Mouse (Mus musculus): Measurements from ENCODE around the gene Spef1. TPM values are rescaled to one million over a fixed set of nuclear protein-coding genes. Genes with fewer than 3 reads are reported as not detected.

Spef1 gene
- polyA plus RNA-seq, 1 experiment from 2014 or later: 3.7 TPM

DNA sequence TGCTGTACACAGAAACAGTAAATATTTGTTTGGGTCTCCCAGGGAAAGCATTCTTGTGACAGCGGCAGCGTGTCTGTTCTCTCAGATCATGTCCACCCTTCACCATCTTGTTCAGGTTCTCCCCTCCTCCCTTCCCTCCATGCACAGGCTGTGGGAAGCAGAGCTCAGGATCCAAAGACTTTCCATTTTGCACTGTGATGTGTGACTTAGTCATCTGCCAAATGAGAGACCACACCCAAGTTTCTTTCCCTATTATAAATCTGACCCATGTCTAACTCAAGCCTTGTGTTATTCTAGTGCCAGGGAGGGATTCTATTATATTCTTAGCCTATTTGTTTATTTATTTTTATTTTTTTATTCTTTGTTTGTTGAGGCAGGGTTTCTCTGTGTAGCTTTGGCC, 21.3 kb upstream of the Spef1 start:
- Histone ChIP-seq H3K4me3 (replicated peaks; ENCODE audit: low read depth, low read length) (no peak overlapping the region), H3K9ac (ENCODE audit: low read depth, low read length) (no peak overlapping the region), H3K27me3 (ENCODE audit: insufficient read depth, low read length) (no peaks in the 10 kb centered on the region), H3K27ac (no peak overlapping the region), H3K4me2 (ENCODE audit: low read length) (no peak overlapping the region), H3K9me3 (replicated peaks; ENCODE audit: low read length) (no peaks in the 10 kb centered on the region), H3K36me3 (ENCODE audit: insufficient read depth, low read length) (0 out of 2 replicates have a peak, but pooled peaks cover 8% of the 10 kb centered on the region), H3K4me1 (replicated peaks; ENCODE audit: insufficient read depth, low read length) (peaks cover 16% of the 10 kb centered on the region; the same call in 1 of the 2 replicates)
- 88% methylated on average over 2 of the region's 2 CpGs for WGBS
- DNase-seq (ENCODE audit: low spot score): no peak
- ATAC-seq (replicated peaks; ENCODE audit: low FRiP score, low read depth): no peak
- TF ChIP-seq CTCF (IDR thresholded peaks at IDR 0.05; ENCODE audit: low read depth): no peak

DNA sequence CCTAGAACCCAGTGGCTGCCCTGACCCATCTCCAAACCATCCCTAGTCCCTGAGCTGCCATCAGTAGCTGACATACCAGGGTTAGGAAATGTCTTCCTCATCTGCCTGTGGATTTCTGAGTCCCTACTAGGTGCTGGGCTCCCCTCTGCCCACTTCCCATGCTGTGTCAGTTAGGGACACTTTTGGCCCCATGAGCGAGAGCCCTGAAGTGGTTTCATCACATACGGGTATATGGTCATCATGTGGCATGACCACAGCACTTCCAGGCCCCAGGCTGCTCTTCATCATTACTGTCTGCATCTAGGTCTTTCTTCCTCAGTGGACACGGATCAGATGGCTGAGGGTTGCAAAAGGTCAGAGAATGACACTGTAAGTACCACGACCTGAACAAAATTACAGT, 19.7 kb upstream of the Spef1 start, which contains the start of gene Ap5s1:
Gene Ap5s1, plus strand, starts transcription at position 301 of the 400 bp plus-strand sequence.
- TF ChIP-seq CTCF (IDR thresholded peaks at IDR 0.05; ENCODE audit: low read depth): no peak
- H3K4me2 ChIP-seq (ENCODE audit: low read length): no peak within 1 kb of the TSS
- DNase-seq (ENCODE audit: low spot score): no peak
- H3K9me3 ChIP-seq (replicated peaks; ENCODE audit: low read length): no peaks in the 10 kb centered on the region
- no peaks in the 10 kb centered on the region for H3K27me3 ChIP-seq (ENCODE audit: insufficient read depth, low read length)
- peaks cover 16% of the 10 kb centered on the region; the same call in 1 of the 2 replicates for H3K4me1 ChIP-seq (replicated peaks; ENCODE audit: insufficient read depth, low read length)
- H3K9ac ChIP-seq (ENCODE audit: low read depth, low read length): no peak within 1 kb of the TSS
- 67% methylated on average over 4 of the region's 4 CpGs for WGBS
- no peak within 1 kb of the TSS for H3K27ac ChIP-seq
- H3K4me3 ChIP-seq (replicated peaks; ENCODE audit: low read depth, low read length): no peak within 1 kb of the TSS
- no peaks in the 10 kb centered on the region for H3K36me3 ChIP-seq (ENCODE audit: insufficient read depth, low read length)
- no peak for ATAC-seq (replicated peaks; ENCODE audit: low FRiP score, low read depth)

DNA sequence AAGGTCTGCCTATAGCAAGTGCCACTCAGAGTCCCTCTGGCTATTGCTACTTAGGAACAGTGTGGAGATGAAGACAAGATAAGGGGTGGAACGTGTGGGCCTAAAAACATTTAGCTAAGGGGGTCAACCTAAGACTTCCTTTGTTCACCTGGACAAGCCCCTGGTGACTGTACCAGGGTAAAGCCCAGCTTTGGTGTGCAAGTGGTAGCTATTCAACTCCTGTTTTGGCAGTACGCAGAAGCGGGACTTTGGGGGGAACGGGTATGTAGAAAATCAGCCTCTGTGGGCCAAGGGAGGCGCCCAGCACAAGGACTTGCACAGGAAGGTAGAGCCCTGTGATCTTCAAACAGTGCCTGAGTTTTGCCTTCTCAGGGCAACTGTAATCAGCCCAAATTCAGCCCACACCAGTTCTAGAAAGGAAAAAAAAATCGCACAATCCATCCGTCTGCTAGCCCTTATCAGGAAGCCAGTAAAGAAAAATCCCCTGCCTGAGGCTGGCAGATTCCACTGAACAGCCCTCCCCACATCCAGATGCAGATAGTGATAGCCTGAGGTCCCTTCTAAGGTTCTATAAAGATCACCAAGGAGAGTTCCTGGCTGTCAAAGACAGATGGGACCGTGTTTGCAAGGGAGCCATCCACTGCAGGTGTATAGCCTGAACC, 18.6 kb upstream of the Spef1 start:
- Histone ChIP-seq H3K4me3 (replicated peaks; ENCODE audit: low read depth, low read length) (no peak overlapping the region), H3K4me2 (ENCODE audit: low read length) (no peak overlapping the region), H3K27me3 (ENCODE audit: insufficient read depth, low read length) (no peaks in the 10 kb centered on the region), H3K36me3 (ENCODE audit: insufficient read depth, low read length) (no peaks in the 10 kb centered on the region), H3K4me1 (replicated peaks; ENCODE audit: insufficient read depth, low read length) (peaks cover 12% of the 10 kb centered on the region; the same call in 1 of the 2 replicates), H3K9ac (ENCODE audit: low read depth, low read length) (no peak overlapping the region), H3K27ac (0 out of 2 replicates have a peak overlapping the region, but pooled peaks have one; percentile 89), H3K9me3 (replicated peaks; ENCODE audit: low read length) (no peaks in the 10 kb centered on the region)
- ATAC-seq (replicated peaks; ENCODE audit: low FRiP score, low read depth) (no peak), DNase-seq (ENCODE audit: low spot score) (no peak)
- WGBS: 81% methylated on average over 8 of the region's 8 CpGs
- no peak for TF ChIP-seq CTCF (IDR thresholded peaks at IDR 0.05; ENCODE audit: low read depth)

DNA sequence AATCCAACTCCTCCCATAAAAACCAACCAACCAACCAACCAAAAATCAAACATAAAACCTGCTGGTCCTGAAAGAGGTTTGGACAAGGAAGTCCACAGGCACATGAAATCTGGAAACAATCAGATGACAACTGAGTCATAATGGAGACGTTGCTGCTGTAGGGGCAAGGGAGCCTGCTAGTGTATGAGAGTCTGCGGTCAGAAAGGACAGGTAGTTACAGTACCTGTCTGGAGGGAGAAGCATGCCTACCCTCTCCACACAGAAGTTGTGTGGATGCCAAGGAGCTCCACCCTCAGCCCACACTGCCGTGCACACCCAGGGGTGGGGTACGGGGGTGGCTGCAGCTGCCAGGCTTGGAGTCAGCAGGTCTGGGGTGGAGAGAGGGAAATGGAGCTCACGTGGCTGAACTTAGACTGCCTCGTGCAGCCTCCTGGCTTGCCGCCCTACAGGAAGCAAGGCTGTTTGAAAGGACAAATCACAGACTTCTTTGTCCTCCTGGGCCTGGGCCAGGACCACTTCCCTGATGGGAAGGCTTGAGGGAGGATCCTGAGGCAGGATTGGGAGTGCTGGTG, 17.4 kb upstream of the Spef1 start:
- no peak for TF ChIP-seq CTCF (IDR thresholded peaks at IDR 0.05; ENCODE audit: low read depth)
- Histone ChIP-seq H3K36me3 (ENCODE audit: insufficient read depth, low read length) (no peaks in the 10 kb centered on the region), H3K4me3 (replicated peaks; ENCODE audit: low read depth, low read length) (no peak overlapping the region), H3K4me2 (ENCODE audit: low read length) (no peak overlapping the region), H3K9me3 (replicated peaks; ENCODE audit: low read length) (no peaks in the 10 kb centered on the region), H3K27ac (peak overlapping the region; percentile 89), H3K4me1 (replicated peaks; ENCODE audit: insufficient read depth, low read length) (peaks cover 10% of the 10 kb centered on the region; the same call in 1 of the 2 replicates), H3K27me3 (ENCODE audit: insufficient read depth, low read length) (no peaks in the 10 kb centered on the region), H3K9ac (ENCODE audit: low read depth, low read length) (peak overlapping the region; percentile 24; the same call in 1 of the 2 replicates)
- DNase-seq (ENCODE audit: low spot score) (peak; percentile 90), ATAC-seq (replicated peaks; ENCODE audit: low FRiP score, low read depth) (peak; percentile 86)
- WGBS: 25% methylated on average over 7 of the region's 7 CpGs

DNA sequence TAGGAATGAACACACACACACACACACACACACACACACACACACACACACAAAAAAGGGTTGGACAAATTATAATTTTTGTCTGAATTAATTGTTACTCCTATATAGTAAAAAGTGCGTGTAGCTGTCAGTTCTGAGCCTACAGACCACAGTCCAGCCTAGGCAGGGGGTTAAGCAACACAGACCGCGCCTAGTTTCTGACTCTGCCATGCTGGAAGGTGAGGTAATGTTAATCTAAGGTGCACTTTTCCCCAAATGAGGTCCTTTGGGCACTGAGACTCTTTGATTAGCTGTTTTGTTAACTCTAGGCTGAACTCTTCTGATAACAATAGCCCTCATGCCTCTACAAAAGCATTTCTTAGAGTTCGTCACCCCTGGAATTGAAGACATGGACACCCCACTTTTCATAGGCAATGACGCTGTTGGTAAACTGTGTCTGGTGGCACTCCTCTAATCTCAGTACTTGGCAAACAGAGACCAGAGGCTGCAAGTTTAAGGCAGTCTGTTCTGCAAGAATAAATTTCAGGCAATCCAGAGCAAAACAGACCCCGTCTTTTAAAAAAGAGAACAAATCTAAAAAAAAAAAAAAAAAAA, 16.8 kb upstream of the Spef1 start:
- no peaks in the 10 kb centered on the region for H3K9me3 ChIP-seq (replicated peaks; ENCODE audit: low read length)
- TF ChIP-seq CTCF (IDR thresholded peaks at IDR 0.05; ENCODE audit: low read depth): no peak
- peak overlapping the region; percentile 89 for H3K27ac ChIP-seq
- no peak for DNase-seq (ENCODE audit: low spot score)
- H3K4me1 ChIP-seq (replicated peaks; ENCODE audit: insufficient read depth, low read length): 0 out of 2 replicates have a peak, but pooled peaks cover 4% of the 10 kb centered on the region
- no peak overlapping the region for H3K4me2 ChIP-seq (ENCODE audit: low read length)
- H3K4me3 ChIP-seq (replicated peaks; ENCODE audit: low read depth, low read length): no peak overlapping the region
- H3K36me3 ChIP-seq (ENCODE audit: insufficient read depth, low read length): no peaks in the 10 kb centered on the region
- no peak for ATAC-seq (replicated peaks; ENCODE audit: low FRiP score, low read depth)
- no peak overlapping the region for H3K9ac ChIP-seq (ENCODE audit: low read depth, low read length)
- 68% methylated on average over 6 of the region's 6 CpGs for WGBS
- H3K27me3 ChIP-seq (ENCODE audit: insufficient read depth, low read length): no peaks in the 10 kb centered on the region

DNA sequence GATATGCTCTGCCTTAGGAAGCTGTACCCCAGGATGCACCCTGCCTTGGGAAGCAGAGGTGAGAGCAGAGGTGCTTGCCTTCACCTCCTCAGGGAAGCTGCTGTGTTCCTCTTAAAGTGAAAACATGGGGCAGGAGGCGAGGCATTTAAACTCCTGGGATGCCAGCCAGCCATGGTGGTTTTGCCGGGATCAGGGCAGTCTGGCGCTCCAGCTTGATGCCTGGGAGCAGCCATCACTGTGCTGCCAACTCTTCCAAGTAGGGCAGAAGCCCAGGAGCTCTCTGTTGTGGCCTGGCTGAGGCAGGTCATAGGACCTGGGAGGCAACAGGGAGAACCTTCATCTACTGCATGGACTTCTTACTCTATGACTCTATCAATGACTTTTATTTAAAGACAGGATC, 14.2 kb upstream of the Spef1 start:
- 97% methylated on average over 3 of the region's 3 CpGs for WGBS
- Histone ChIP-seq H3K36me3 (ENCODE audit: insufficient read depth, low read length) (peaks cover 14% of the 10 kb centered on the region; the same call in 1 of the 2 replicates), H3K4me1 (replicated peaks; ENCODE audit: insufficient read depth, low read length) (0 out of 2 replicates have a peak, but pooled peaks cover 4% of the 10 kb centered on the region), H3K27me3 (ENCODE audit: insufficient read depth, low read length) (no peaks in the 10 kb centered on the region), H3K9ac (ENCODE audit: low read depth, low read length) (no peak overlapping the region), H3K4me3 (replicated peaks; ENCODE audit: low read depth, low read length) (no peak overlapping the region), H3K4me2 (ENCODE audit: low read length) (no peak overlapping the region), H3K27ac (no peak overlapping the region), H3K9me3 (replicated peaks; ENCODE audit: low read length) (no peaks in the 10 kb centered on the region)
- no peak for TF ChIP-seq CTCF (IDR thresholded peaks at IDR 0.05; ENCODE audit: low read depth)
- DNase-seq (ENCODE audit: low spot score) (no peak), ATAC-seq (replicated peaks; ENCODE audit: low FRiP score, low read depth) (no peak)

Data from kidney, postnatal 0 days (tissue).